Mouse (Mus musculus): ENCODE data around the gene Pdpn.

- no peak for TF ChIP-seq EP300 (IDR thresholded peaks at IDR 0.05; ENCODE audit: low read length)
- TF ChIP-seq CTCF (conservative IDR thresholded peaks at IDR 0.05 in 1 of 2, IDR thresholded peaks at IDR 0.05 in 1 of 2; ENCODE audit: low read depth in 2 of 2, low read length in 2 of 2) = no peak
- no peak for TF ChIP-seq CHD1 (IDR thresholded peaks at IDR 0.05; ENCODE audit: low read depth, low read length)
- TF ChIP-seq MYC (IDR thresholded peaks at IDR 0.05; ENCODE audit: low read depth, low read length) = no peak
- no peak for TF ChIP-seq POLR2A (IDR thresholded peaks at IDR 0.05; ENCODE audit: low read depth, low read length)
- TF ChIP-seq RAD21 (IDR thresholded peaks at IDR 0.05; ENCODE audit: low read depth, low read length) = no peak
- TF ChIP-seq KAT2A (IDR thresholded peaks at IDR 0.05; ENCODE audit: insufficient replicate concordance, low read length) = no peak
- no peak for TF ChIP-seq USF1 (IDR thresholded peaks at IDR 0.05; ENCODE audit: low read depth, low read length)
- no peak for TF ChIP-seq POLR2AphosphoS2 (IDR thresholded peaks at IDR 0.05; ENCODE audit: low read depth, low read length)
Observed at GRCm38 (mm10) chr4:143288473-143288872, 10.9 kb downstream of the Pdpn start.
